Mouse (Mus musculus) myocyte (in vitro differentiated cells): ENCODE data around the gene Plekhm3.

Source experiments
- CEBPB ChIP-seq: IDR thresholded peaks from 2 replicates; pipeline ENCODE4 v1.6.1; 2011; ENCODE audit warnings: mild to moderate bottlenecking, moderate library complexity; ENCODE audit not compliant: poor library complexity, insufficient read depth, severe bottlenecking
- POLR2A ChIP-seq: IDR thresholded peaks from one replicate; pipeline ENCODE4 v1.6.1; 2011; ENCODE audit warnings: low read depth, mild to moderate bottlenecking, control low read depth, moderate library complexity; ENCODE audit not compliant: insufficient read length
- USF1 ChIP-seq: IDR thresholded peaks from one replicate; pipeline ENCODE4 v1.6.1; 2011; ENCODE audit warnings: low read depth, mild to moderate bottlenecking, control low read depth, moderate library complexity

DNA sequence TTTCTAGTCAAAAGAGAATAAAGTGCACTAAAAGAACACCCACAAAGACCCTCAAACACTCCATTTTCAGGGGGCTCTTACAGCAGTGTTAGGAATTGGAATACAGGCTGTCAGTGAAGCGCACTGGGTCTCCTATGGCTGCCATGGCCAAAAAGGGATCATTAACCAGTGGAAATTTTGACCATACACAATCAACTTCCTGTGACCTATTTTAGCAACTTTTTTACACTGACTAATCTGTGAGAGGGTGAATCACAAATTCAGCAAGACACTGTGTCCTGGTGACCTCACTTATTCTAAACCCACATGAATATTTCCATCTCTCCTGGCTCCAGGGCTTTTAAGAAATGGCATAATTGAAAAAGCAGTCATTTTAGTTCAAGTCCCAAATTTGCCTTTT, 23.7 kb downstream of the Plekhm3 start:
- TF ChIP-seq POLR2A = no peak
- no peak for TF ChIP-seq CEBPB
- no peak for TF ChIP-seq USF1
